Mouse (Mus musculus): ENCODE measurements around the gene Zfp697. TPM values are rescaled to one million over a fixed set of nuclear protein-coding genes. Genes with fewer than 3 reads are reported as not detected.
"Not testable (repeated sequence)": the region's sequence is repeated elsewhere in the genome, so short reads cannot be mapped to it uniquely, and the experiment has no call there.

The Zfp697 gene
- polyA plus RNA-seq, 1 experiment from 2014 or later = 8.2 TPM

- H3K36me3 ChIP-seq; H3K4me2 ChIP-seq; H3K9ac ChIP-seq; ATAC-seq (ENCODE audit: insufficient number of reproducible peaks, insufficient read depth, low FRiP score, low TSS enrichment, low read depth); H3K9me3 ChIP-seq; H3K4me1 ChIP-seq; H3K4me3 ChIP-seq; H3K27me3 ChIP-seq; H3K27ac ChIP-seq: not testable (repeated sequence)
- WGBS = 69% methylated on average over 5 of the region's 5 CpGs
These were observed 25.1 kb downstream of the Zfp697 start for GRCm38 (mm10) chr3:98407261-98407780.

GRCm38 (mm10) chr3:98410619-98411580 lies 28.6 kb downstream of the Zfp697 start:
- H3K4me2 ChIP-seq; H3K9ac ChIP-seq; H3K9me3 ChIP-seq; H3K27me3 ChIP-seq; H3K4me3 ChIP-seq; H3K27ac ChIP-seq; H3K4me1 ChIP-seq; ATAC-seq (ENCODE audit: insufficient number of reproducible peaks, insufficient read depth, low FRiP score, low TSS enrichment, low read depth); H3K36me3 ChIP-seq: not testable (repeated sequence)
- 87% methylated on average over 17 of the region's 27 CpGs for WGBS

GRCm38 (mm10) chr3:98413733-98414132 lies 31.5 kb downstream of the Zfp697 start:
- no peak overlapping the region for H3K9ac ChIP-seq
- WGBS = 74% methylated on average over 2 of the region's 2 CpGs
- H3K4me1 ChIP-seq = peaks cover 8% of the 10 kb centered on the region
- no peaks in the 10 kb centered on the region for H3K36me3 ChIP-seq
- no peak overlapping the region for H3K27ac ChIP-seq
- H3K4me2 ChIP-seq = no peak overlapping the region
- no peaks in the 10 kb centered on the region for H3K27me3 ChIP-seq
- no peak for ATAC-seq (ENCODE audit: insufficient number of reproducible peaks, insufficient read depth, low FRiP score, low TSS enrichment, low read depth)
- H3K9me3 ChIP-seq = no peaks in the 10 kb centered on the region
- H3K4me3 ChIP-seq = no peak overlapping the region

- Histone ChIP-seq H3K9ac (no peak overlapping the region), H3K9me3 (no peaks in the 10 kb centered on the region), H3K4me1 (peaks cover 8% of the 10 kb centered on the region), H3K4me3 (no peak overlapping the region), H3K27ac (no peak overlapping the region), H3K36me3 (no peaks in the 10 kb centered on the region), H3K27me3 (no peaks in the 10 kb centered on the region), H3K4me2 (no peak overlapping the region)
- no peak for ATAC-seq (ENCODE audit: insufficient number of reproducible peaks, insufficient read depth, low FRiP score, low TSS enrichment, low read depth)
- 78% methylated on average over 3 of the region's 3 CpGs for WGBS
These were observed 32.0 kb downstream of the Zfp697 start for GRCm38 (mm10) chr3:98414296-98414695.

- Histone ChIP-seq H3K36me3 (no peaks in the 10 kb centered on the region), H3K9ac (no peak overlapping the region), H3K27ac (no peak overlapping the region), H3K4me1 (peaks cover 8% of the 10 kb centered on the region), H3K9me3 (no peaks in the 10 kb centered on the region), H3K4me2 (no peak overlapping the region), H3K27me3 (no peaks in the 10 kb centered on the region), H3K4me3 (no peak overlapping the region)
- 78% methylated on average over 5 of the region's 5 CpGs for WGBS
- no peak for ATAC-seq (ENCODE audit: insufficient number of reproducible peaks, insufficient read depth, low FRiP score, low TSS enrichment, low read depth)
These were observed 34.4 kb downstream of the Zfp697 start for GRCm38 (mm10) chr3:98416426-98417250.

- Histone ChIP-seq H3K9ac (no peak overlapping the region), H3K27me3 (no peaks in the 10 kb centered on the region), H3K4me1 (peaks cover 8% of the 10 kb centered on the region), H3K36me3 (no peaks in the 10 kb centered on the region), H3K4me3 (no peak overlapping the region), H3K9me3 (no peaks in the 10 kb centered on the region), H3K27ac (no peak overlapping the region), H3K4me2 (no peak overlapping the region)
- 71% methylated on average over 4 of the region's 4 CpGs for WGBS
- no peak for ATAC-seq (ENCODE audit: insufficient number of reproducible peaks, insufficient read depth, low FRiP score, low TSS enrichment, low read depth)
These were observed 35.1 kb downstream of the Zfp697 start for GRCm38 (mm10) chr3:98417328-98417727.

GRCm38 (mm10) chr3:98418991-98419785 lies 36.9 kb downstream of the Zfp697 start:
- Histone ChIP-seq H3K9me3 (no peaks in the 10 kb centered on the region), H3K36me3 (no peaks in the 10 kb centered on the region), H3K4me3 (no peak overlapping the region), H3K27me3 (no peaks in the 10 kb centered on the region), H3K27ac (no peak overlapping the region), H3K4me2 (no peak overlapping the region), H3K9ac (no peak overlapping the region), H3K4me1 (peaks cover 8% of the 10 kb centered on the region)
- WGBS = 80% methylated on average over 6 of the region's 6 CpGs
- no peak for ATAC-seq (ENCODE audit: insufficient number of reproducible peaks, insufficient read depth, low FRiP score, low TSS enrichment, low read depth)

- ATAC-seq (ENCODE audit: insufficient number of reproducible peaks, insufficient read depth, low FRiP score, low TSS enrichment, low read depth) = no peak
- Histone ChIP-seq H3K4me3 (no peak overlapping the region), H3K4me2 (no peak overlapping the region), H3K27ac (no peak overlapping the region), H3K9ac (no peak overlapping the region), H3K36me3 (no peaks in the 10 kb centered on the region), H3K9me3 (no peaks in the 10 kb centered on the region), H3K27me3 (no peaks in the 10 kb centered on the region), H3K4me1 (peaks cover 8% of the 10 kb centered on the region)
- WGBS = 60% methylated on average over 4 of the region's 4 CpGs
These were observed 37.5 kb downstream of the Zfp697 start for GRCm38 (mm10) chr3:98419786-98420070.

GRCm38 (mm10) chr3:98422926-98423325 lies 40.7 kb downstream of the Zfp697 start:
- no peak for ATAC-seq (ENCODE audit: insufficient number of reproducible peaks, insufficient read depth, low FRiP score, low TSS enrichment, low read depth)
- Histone ChIP-seq H3K9me3 (no peaks in the 10 kb centered on the region), H3K36me3 (0 out of 2 replicates have a peak, but pooled peaks cover 6% of the 10 kb centered on the region), H3K27me3 (peaks cover 28% of the 10 kb centered on the region), H3K27ac (no peak overlapping the region), H3K4me3 (no peak overlapping the region), H3K4me2 (no peak overlapping the region), H3K9ac (no peak overlapping the region), H3K4me1 (peaks cover 10% of the 10 kb centered on the region)
- WGBS = 92% methylated on average over 4 of the region's 4 CpGs

- Histone ChIP-seq H3K4me1 (peaks cover 18% of the 10 kb centered on the region), H3K9ac (no peak overlapping the region), H3K36me3 (0 out of 2 replicates have a peak, but pooled peaks cover 6% of the 10 kb centered on the region), H3K9me3 (no peaks in the 10 kb centered on the region), H3K4me2 (peak overlapping the region; percentile 100), H3K4me3 (peak overlapping the region; percentile 64), H3K27me3 (peaks cover 49% of the 10 kb centered on the region), H3K27ac (no peak overlapping the region)
- 53% methylated on average over 5 of the region's 5 CpGs for WGBS
- no peak for ATAC-seq (ENCODE audit: insufficient number of reproducible peaks, insufficient read depth, low FRiP score, low TSS enrichment, low read depth)
These were observed 44.5 kb downstream of the Zfp697 start for GRCm38 (mm10) chr3:98426749-98427148.

- Histone ChIP-seq H3K27ac (no peak overlapping the region), H3K9me3 (no peaks in the 10 kb centered on the region), H3K36me3 (0 out of 2 replicates have a peak, but pooled peaks cover 6% of the 10 kb centered on the region), H3K9ac (peak overlapping the region; percentile 71), H3K4me1 (peaks cover 18% of the 10 kb centered on the region), H3K4me3 (peak overlapping the region; percentile 64), H3K4me2 (peak overlapping the region; percentile 100), H3K27me3 (peaks cover 49% of the 10 kb centered on the region)
- under 1% methylated on average over 23 of the region's 23 CpGs for WGBS
- ATAC-seq (ENCODE audit: insufficient number of reproducible peaks, insufficient read depth, low FRiP score, low TSS enrichment, low read depth) = peak; percentile 67
These were observed 45.0 kb downstream of the Zfp697 start for GRCm38 (mm10) chr3:98427260-98427599.

Data from embryonic facial prominence, embryonic 13.5 days (tissue).